Mouse (Mus musculus): ENCODE measurements around the gene Rnpepl1.

The Rnpepl1 gene

DNA sequence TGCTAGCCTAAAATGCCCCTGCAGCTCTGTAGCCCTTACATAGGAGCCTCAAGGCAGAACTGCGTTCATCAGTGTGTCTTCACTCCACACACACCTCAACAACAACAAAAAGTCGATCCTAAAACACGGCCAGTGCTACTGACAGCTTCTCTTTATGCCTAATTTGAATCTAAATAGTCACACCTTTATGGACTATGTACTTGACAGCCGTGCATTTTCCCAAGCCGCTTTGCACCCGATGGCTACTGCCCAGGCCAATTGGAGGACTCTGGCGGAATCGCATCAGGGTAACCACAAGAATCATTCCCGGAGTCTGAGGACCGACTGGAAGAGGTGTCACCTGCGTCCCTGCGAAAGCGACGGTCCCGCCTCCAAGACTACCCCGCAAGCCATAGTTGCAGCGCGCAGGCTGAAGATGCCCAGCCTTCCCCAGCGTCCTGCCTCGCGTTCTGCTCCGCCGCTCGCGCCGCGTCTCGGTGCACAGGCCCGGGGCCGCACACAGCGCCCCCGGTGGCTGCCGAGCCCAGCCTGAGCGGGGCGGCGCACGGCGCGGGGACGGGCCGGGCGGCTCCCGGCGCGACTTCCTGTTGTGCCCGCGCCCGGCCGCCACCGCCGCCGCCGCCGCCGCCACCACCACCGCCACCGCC, at the start of gene Rnpepl1:
Gene Rnpepl1 (plus strand): TSS at position 545 of the 647 bp plus-strand sequence.
- Histone ChIP-seq H3K9me3 (ENCODE audit: low read length) (no peaks in the 10 kb centered on the region), H3K4me1 (replicated peaks; ENCODE audit: low read depth, low read length) (peaks cover 51% of the 10 kb centered on the region), H3K27me3 (ENCODE audit: insufficient read depth, low read length) (peaks cover 37% of the 10 kb centered on the region), H3K4me3 (replicated peaks; ENCODE audit: low read length) (peak within 1 kb of the TSS; percentile 84), H3K36me3 (ENCODE audit: insufficient read depth, low read length) (peaks cover 16% of the 10 kb centered on the region)
- TF ChIP-seq NANOG (IDR thresholded peaks at IDR 0.05; ENCODE audit: borderline replicate concordance, low read length) (no peak), CTCF (conservative IDR thresholded peaks at IDR 0.05; ENCODE audit: low read length) (no peak), POU5F1 (IDR thresholded peaks at IDR 0.05; ENCODE audit: borderline replicate concordance, low read length) (no peak)

DNA sequence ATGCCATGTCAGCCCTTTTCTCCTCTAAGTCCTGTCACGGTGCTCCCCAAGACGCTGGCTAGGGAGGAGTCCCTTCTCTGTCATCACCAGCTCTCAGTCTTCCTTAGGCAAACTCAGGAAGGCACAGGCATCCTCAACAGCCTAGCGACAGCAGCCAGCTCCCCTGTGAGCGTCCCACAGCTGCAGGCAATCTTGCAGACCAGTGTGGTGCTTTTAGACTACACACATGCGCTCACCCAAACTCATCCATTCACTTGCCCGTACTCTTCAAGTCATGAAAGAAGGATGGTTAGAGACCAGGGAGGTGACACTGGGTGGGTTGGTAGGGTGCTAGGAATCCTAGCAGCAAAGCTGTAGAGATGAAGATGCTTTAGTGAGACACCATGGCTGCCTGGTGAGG, 49.1 kb upstream of the Rnpepl1 start:
- Histone ChIP-seq H3K4me1 (replicated peaks; ENCODE audit: low read depth, low read length) (peaks cover 7% of the 10 kb centered on the region; the same call in 1 of the 2 replicates), H3K36me3 (ENCODE audit: insufficient read depth, low read length) (peaks cover 27% of the 10 kb centered on the region), H3K27me3 (ENCODE audit: insufficient read depth, low read length) (peaks cover 17% of the 10 kb centered on the region; the same call in 1 of the 2 replicates), H3K9me3 (ENCODE audit: low read length) (no peaks in the 10 kb centered on the region), H3K4me3 (replicated peaks; ENCODE audit: low read length) (no peak overlapping the region)
- no peak for TF ChIP-seq CTCF (conservative IDR thresholded peaks at IDR 0.05; ENCODE audit: low read length)
- TF ChIP-seq NANOG (IDR thresholded peaks at IDR 0.05; ENCODE audit: borderline replicate concordance, low read length): no peak
- TF ChIP-seq POU5F1 (IDR thresholded peaks at IDR 0.05; ENCODE audit: borderline replicate concordance, low read length): no peak

DNA sequence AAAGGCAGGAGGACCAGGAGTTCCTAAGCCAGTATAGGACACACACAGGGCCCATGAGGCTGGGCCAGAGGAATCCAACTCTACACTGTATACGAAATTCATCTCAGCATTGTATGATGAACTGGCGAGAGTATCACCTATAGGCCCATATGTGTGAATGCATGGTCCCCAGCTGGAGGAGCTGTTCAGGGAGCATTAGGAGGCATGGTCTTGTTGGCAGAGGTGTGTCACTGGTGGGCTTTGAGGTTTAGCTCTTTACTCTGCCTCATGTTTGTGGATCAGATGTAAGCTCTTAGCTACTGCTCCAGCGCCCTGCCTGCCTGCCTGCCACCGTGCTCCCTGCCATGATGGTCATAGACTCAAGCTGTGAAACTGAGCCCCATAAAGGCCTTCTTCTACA, 47.3 kb upstream of the Rnpepl1 start:
- TF ChIP-seq NANOG (IDR thresholded peaks at IDR 0.05; ENCODE audit: borderline replicate concordance, low read length) (no peak), POU5F1 (IDR thresholded peaks at IDR 0.05; ENCODE audit: borderline replicate concordance, low read length) (no peak)
- peaks cover 20% of the 10 kb centered on the region; the same call in 1 of the 2 replicates for H3K27me3 ChIP-seq (ENCODE audit: insufficient read depth, low read length)
- no peaks in the 10 kb centered on the region for H3K4me1 ChIP-seq (replicated peaks; ENCODE audit: low read depth, low read length)
- peaks cover 13% of the 10 kb centered on the region for H3K36me3 ChIP-seq (ENCODE audit: insufficient read depth, low read length)
- H3K9me3 ChIP-seq (ENCODE audit: low read length): no peaks in the 10 kb centered on the region
- no peak overlapping the region for H3K4me3 ChIP-seq (replicated peaks; ENCODE audit: low read length)

GRCm38 (mm10) chr1:92866170-92866569, 44.4 kb upstream of the Rnpepl1 start:
- Histone ChIP-seq H3K36me3 (ENCODE audit: insufficient read depth, low read length) (no peaks in the 10 kb centered on the region), H3K9me3 (ENCODE audit: low read length) (no peaks in the 10 kb centered on the region), H3K4me1 (replicated peaks; ENCODE audit: low read depth, low read length) (no peaks in the 10 kb centered on the region), H3K4me3 (replicated peaks; ENCODE audit: low read length) (no peak overlapping the region), H3K27me3 (ENCODE audit: insufficient read depth, low read length) (peaks cover 31% of the 10 kb centered on the region)
- no peak for TF ChIP-seq CTCF (conservative IDR thresholded peaks at IDR 0.05; ENCODE audit: low read length)
- TF ChIP-seq POU5F1 (IDR thresholded peaks at IDR 0.05; ENCODE audit: borderline replicate concordance, low read length): no peak
- TF ChIP-seq NANOG (IDR thresholded peaks at IDR 0.05; ENCODE audit: borderline replicate concordance, low read length): no peak

GRCm38 (mm10) chr1:92869985-92870384, 40.6 kb upstream of the Rnpepl1 start:
- Histone ChIP-seq H3K9me3 (ENCODE audit: low read length) (no peaks in the 10 kb centered on the region), H3K27me3 (ENCODE audit: insufficient read depth, low read length) (peaks cover 40% of the 10 kb centered on the region), H3K4me1 (replicated peaks; ENCODE audit: low read depth, low read length) (no peaks in the 10 kb centered on the region), H3K36me3 (ENCODE audit: insufficient read depth, low read length) (no peaks in the 10 kb centered on the region), H3K4me3 (replicated peaks; ENCODE audit: low read length) (no peak overlapping the region)
- TF ChIP-seq NANOG (IDR thresholded peaks at IDR 0.05; ENCODE audit: borderline replicate concordance, low read length): no peak
- no peak for TF ChIP-seq POU5F1 (IDR thresholded peaks at IDR 0.05; ENCODE audit: borderline replicate concordance, low read length)
- TF ChIP-seq CTCF (conservative IDR thresholded peaks at IDR 0.05; ENCODE audit: low read length): no peak

DNA sequence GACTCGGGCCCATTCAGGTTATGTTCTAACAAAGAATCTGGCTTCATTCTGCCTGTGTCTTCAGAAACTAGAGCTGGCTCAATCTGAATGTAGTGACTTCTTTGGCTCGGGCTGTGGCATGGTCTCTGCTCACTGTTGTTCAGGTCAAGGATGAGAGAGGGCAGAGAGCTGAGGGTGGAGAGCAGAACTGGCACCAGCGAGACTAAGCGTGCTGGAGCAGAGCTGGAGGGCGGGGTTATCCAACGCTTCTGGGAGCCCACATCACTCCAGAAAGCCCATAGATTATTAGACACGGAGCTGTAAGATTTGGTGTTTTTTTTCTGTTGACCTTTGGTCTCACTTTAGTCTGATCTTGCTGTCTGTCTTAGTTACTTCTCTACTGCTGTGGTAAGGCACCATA, 37.9 kb upstream of the Rnpepl1 start:
- no peaks in the 10 kb centered on the region for H3K4me1 ChIP-seq (replicated peaks; ENCODE audit: low read depth, low read length)
- H3K36me3 ChIP-seq (ENCODE audit: insufficient read depth, low read length): no peaks in the 10 kb centered on the region
- TF ChIP-seq NANOG (IDR thresholded peaks at IDR 0.05; ENCODE audit: borderline replicate concordance, low read length): no peak
- no peak for TF ChIP-seq CTCF (conservative IDR thresholded peaks at IDR 0.05; ENCODE audit: low read length)
- no peak for TF ChIP-seq POU5F1 (IDR thresholded peaks at IDR 0.05; ENCODE audit: borderline replicate concordance, low read length)
- H3K4me3 ChIP-seq (replicated peaks; ENCODE audit: low read length): no peak overlapping the region
- no peaks in the 10 kb centered on the region for H3K9me3 ChIP-seq (ENCODE audit: low read length)
- peaks cover 36% of the 10 kb centered on the region for H3K27me3 ChIP-seq (ENCODE audit: insufficient read depth, low read length)

- no peaks in the 10 kb centered on the region for H3K36me3 ChIP-seq (ENCODE audit: insufficient read depth, low read length)
- H3K27me3 ChIP-seq (ENCODE audit: insufficient read depth, low read length): peaks cover 44% of the 10 kb centered on the region
- H3K4me3 ChIP-seq (replicated peaks; ENCODE audit: low read length): no peak overlapping the region
- H3K9me3 ChIP-seq (ENCODE audit: low read length): no peaks in the 10 kb centered on the region
- H3K4me1 ChIP-seq (replicated peaks; ENCODE audit: low read depth, low read length): 0 out of 2 replicates have a peak, but pooled peaks cover 4% of the 10 kb centered on the region
- TF ChIP-seq NANOG (IDR thresholded peaks at IDR 0.05; ENCODE audit: borderline replicate concordance, low read length) (no peak), CTCF (conservative IDR thresholded peaks at IDR 0.05; ENCODE audit: low read length) (no peak), POU5F1 (IDR thresholded peaks at IDR 0.05; ENCODE audit: borderline replicate concordance, low read length) (no peak)
These were observed 36.6 kb upstream of the Rnpepl1 start for GRCm38 (mm10) chr1:92874011-92874410.

DNA sequence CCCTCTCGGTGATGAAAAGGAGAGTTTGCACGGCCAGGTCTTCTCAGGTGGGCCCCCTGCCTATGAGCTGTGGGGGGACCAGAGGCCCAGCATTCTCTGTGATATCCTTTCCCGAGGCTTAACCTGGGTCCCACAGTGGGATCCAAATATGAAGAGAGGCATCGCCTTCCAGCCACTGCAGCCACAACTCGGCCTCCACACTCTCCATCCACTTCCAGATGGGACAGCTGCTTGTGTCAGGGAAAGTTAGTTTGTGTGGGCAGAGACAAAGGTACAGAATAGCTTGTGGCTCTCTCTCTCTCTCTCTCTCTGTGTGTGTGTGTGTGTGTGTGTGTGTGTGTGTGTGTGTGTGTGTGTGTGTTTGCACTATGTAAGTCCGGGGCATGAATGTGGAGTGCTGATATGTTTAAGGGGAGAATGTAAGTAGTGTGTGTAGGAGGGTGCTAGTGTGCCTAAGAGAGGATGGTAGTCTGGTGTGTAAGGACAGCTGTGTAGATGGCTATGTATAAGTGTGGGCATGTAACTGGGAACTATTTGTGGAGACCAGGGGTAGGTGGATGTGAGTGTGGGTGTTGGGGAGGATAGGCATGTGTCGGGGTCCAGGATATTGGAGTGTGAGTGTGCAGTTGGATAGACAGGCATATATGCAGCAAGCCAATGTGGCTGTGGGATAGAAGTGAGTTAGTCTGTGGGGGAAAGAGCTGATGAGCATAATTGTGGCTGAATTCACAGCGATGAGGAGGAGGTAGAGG, 35.0 kb upstream of the Rnpepl1 start:
- Histone ChIP-seq H3K4me1 (replicated peaks; ENCODE audit: low read depth, low read length) (0 out of 2 replicates have a peak, but pooled peaks cover 4% of the 10 kb centered on the region), H3K4me3 (replicated peaks; ENCODE audit: low read length) (no peak overlapping the region), H3K9me3 (ENCODE audit: low read length) (no peaks in the 10 kb centered on the region), H3K27me3 (ENCODE audit: insufficient read depth, low read length) (peaks cover 41% of the 10 kb centered on the region), H3K36me3 (ENCODE audit: insufficient read depth, low read length) (no peaks in the 10 kb centered on the region)
- TF ChIP-seq NANOG (IDR thresholded peaks at IDR 0.05; ENCODE audit: borderline replicate concordance, low read length) (no peak), POU5F1 (IDR thresholded peaks at IDR 0.05; ENCODE audit: borderline replicate concordance, low read length) (no peak), CTCF (conservative IDR thresholded peaks at IDR 0.05; ENCODE audit: low read length) (no peak)
